Mouse (Mus musculus) ES-Bruce4 (cell line): ENCODE measurements around the gene Ddc.

ENCODE experiments used
- CTCF ChIP-seq: IDR thresholded peaks from one replicate; pipeline ENCODE4 v1.8.1; 2011; ENCODE audit warnings: low read depth, low read length
- EP300 ChIP-seq: IDR thresholded peaks from 2 replicates; pipeline ENCODE4 v1.6.1; 2011; ENCODE audit warnings: low read depth, low read length; ENCODE audit not compliant: insufficient read depth
- POLR2A ChIP-seq: IDR thresholded peaks from one replicate; pipeline ENCODE4 v1.8.1; 2011; ENCODE audit warnings: low read length; ENCODE audit not compliant: insufficient read depth

- TF ChIP-seq EP300 (no peak), CTCF (no peak), POLR2A (no peak)
Measured at GRCm38 (mm10) chr11:11851957-11852505, 45.9 kb downstream of the Ddc start.
